Mouse (Mus musculus): ENCODE results near the gene Cox5b. TPM values are rescaled to one million over a fixed set of nuclear protein-coding genes. Genes with fewer than 3 reads are reported as not detected.

The Cox5b gene
- polyA plus RNA-seq, 2 experiments from 2014 or later, result 325 to 418 TPM

DNA sequence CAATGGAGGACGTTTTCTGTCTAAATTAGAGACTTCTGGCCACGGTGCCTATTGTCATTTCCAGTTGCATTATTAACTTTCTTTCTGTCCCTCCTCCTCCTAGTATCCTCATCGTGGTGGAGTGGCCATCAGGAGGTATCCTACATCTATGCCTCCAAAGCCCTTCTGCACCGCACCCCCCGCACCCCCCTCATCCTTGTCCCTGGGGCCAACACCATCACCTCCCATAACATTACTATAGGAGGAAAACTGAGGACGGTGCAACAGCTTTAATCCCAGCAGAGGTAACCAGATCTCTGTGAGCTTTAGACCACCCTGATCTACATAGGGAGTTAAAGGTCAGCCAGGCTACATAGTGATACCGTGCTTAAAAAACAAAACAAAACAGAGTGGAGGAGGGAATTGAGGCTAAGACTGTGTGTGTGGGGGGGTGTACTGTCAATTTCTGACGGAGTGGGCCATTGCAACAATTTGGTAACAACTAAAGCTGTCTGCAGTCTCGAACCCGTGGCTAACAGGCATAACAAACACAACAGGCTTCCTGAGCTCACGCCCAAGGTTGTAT, 496 bp upstream of the Cox5b start:
- ATAC-seq, result no peak

DNA sequence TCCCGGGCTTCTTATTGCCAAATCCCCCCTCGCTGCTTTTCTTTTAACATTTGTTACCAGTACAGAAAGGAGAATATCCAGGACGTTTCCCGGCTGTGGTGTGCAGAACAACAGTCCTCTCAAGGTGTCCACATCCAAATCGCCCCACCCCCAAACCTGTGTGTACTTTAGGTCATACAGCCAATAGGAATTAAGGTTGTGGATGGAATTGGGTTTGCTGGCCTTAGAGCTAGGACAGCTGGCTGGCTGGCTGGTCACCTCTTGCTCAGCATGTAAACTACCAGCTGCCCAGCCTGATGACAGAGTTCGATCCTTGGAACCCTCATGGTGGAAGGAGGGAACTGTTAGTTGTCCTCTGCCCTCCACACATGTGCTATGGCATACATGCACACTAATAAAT, 3.6 kb downstream of the Cox5b start:
- no peak for ATAC-seq

DNA sequence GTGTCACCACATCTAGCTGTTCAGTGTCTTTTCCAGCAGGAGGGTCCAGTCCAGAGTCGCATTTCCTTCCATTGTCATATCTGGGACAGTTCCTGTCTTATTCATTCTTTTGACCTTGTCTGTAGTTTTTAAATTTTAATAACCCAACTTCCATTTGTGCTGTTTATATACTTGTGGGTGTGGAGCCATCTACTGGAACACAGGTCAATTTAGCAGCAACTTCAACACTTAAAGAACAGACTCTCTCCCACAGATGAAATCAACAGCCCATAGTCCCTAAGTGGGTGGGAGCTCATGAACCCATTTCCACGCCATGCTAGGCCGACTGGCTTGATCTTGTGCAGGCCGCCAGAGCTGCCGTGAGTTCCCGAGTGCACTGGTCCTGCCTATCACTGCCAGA, 5.2 kb downstream of the Cox5b start:
- ATAC-seq, result no peak

GRCm38 (mm10) chr1:36697030-36697429, 5.8 kb downstream of the Cox5b start:
- no peak for ATAC-seq

DNA sequence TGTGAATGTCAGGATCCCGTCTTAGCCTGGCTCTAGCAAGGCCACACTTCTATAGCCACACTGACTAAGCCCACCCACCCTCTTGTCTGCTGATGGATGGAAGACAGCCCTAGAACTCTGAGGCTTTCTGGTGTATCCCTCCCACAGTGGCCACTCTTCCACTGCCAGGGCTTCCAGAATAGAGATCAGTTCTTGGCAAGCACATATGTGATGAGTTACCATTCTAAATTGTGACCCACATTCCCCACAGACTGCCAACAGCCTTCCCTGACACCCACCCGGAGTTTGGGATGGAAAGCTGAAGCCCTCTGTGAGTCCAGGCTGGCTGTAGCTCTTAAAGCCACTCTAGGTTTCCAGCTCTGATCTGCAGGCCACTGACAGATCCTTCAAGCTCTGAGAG, 15.9 kb downstream of the Cox5b start:
- ATAC-seq, result no peak

GRCm38 (mm10) chr1:36707797-36708196, 16.5 kb downstream of the Cox5b start:
- no peak for ATAC-seq

DNA sequence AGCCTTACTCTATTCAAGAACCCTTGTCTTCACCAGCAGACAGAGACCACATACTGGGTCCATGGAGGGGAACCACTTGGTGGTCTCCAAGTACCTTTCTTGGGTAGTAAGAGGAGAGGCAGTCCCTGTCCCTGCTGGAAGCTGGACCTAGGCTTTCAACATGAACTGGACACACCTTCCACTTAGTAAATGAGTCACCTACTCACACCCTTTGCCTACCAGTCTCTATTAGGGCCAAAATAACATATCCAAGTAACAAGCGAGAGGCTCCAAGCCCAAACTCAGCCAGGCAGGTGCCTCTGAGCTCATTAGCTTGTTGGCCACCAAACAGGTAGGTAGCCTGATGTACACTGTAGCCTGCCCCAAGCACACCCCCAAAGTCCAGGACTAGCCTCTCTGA, 17.4 kb downstream of the Cox5b start:
- ATAC-seq, result no peak

- peak; percentile 56 for ATAC-seq
Measured at GRCm38 (mm10) chr1:36709055-36709853, 18.0 kb downstream of the Cox5b start.

DNA sequence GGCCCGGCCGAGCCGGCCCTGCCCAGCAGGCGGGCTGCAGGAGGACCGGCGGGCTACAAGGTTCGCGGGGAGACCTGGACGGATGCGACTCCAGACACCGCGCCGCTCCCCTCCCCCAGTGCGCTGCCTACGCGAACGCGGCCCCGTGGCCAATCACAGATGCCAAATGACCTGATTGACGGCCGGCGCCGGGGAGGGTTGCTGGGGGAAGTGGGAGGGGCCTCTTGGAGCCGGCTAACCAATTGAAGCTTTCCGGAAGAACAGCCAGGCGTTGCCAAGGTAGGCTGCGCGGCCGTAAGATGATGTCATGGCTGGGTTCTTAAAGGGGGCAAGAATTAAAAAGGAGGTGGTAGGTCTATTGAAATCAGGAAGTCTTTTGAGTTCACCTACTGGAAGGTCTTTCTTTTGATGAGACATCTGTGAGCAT, 18.6 kb downstream of the Cox5b start, which contains the start of gene 4933424G06Rik:
Gene 4933424G06Rik, plus strand, starts transcription at position 296 of the 427 bp plus-strand sequence.
- peak; percentile 94 for ATAC-seq

DNA sequence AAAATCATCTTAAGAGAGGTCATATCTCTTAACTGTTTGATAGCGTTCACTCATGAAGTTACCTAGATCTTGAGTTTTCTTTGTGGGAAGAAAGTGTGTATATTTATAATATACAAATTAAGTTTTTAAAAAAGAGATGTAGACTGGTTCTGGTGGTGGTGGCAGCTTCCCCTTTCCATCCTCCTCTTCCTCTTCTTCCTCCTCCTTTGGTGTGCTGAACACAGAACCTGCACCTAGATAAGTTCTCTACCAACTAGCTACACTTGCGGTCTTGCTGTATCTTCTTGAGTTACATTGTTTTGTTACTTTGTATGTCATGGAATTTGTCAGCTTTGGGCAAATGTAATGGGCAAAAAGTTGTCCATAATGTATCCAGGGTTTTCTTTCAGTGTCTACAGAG, 19.9 kb downstream of the Cox5b start:
- ATAC-seq, result no peak

DNA sequence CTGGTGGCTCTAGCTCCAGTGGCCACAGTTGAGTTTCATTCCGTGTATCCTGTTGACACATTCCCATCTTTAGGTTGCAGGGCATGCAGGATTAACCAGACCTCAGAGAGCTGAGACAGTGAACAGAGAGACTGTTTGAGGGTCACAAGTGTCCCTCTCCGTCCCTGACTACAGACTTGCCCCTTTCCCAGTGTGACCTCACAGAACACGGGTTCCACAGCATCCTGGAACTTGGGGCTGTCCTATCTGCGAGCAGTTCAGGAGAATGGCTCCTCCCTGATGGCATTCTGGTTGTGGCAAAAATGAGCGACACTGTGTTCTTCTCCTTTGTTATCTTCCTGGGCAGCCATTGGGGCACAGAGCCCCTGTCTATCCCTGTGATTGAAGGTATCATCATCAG, 23.1 kb downstream of the Cox5b start, which contains the start of gene Actr1b:
Gene Actr1b, minus strand, starts transcription at position 112 of the 400 bp plus-strand sequence.
- ATAC-seq, result no peak

GRCm38 (mm10) chr1:36718786-36719185, 27.5 kb downstream of the Cox5b start:
- ATAC-seq, result no peak

DNA sequence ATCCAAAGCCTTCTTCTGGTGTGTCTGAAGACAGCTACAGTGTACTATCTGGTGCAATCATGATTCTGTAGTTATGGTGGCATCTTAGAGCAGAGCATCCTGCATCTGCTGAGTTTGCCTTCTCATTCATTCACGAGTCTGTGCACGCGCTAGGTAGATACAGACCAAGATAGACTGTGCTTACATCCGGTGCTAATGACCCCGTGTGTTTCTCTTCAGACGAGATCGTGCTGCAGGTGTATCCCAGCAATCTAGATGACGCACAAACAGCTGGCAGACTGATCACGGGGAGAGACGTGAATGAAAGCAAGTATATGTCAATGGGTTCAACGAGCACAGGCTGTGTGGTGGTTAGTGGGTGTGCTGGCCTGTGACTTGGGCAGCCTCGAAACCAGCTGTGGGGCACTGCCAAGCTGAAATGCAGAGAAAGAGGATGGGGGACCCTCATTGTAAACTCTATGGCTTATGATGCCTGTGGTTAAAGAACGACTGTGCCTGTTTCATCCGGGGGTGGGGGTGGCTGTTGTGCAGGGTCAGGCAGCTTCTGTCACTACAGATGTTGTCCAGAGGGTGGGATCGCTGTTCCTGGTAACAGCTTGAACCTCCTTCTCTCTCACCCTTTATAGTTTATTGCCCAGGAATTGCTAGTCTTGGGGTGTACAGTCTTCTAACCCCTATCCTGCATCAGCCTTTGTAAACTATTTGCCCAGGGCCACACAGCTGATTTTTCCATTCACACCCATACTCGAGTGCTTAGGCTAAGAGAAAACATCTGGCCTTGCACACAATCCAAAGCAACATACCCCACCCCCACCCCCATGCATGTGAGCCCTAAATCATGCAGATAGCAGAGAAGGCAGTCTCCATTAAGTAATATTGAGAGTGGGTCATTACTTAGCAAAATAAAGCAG, 32.2 kb downstream of the Cox5b start:
- peak; percentile 73 for ATAC-seq

DNA sequence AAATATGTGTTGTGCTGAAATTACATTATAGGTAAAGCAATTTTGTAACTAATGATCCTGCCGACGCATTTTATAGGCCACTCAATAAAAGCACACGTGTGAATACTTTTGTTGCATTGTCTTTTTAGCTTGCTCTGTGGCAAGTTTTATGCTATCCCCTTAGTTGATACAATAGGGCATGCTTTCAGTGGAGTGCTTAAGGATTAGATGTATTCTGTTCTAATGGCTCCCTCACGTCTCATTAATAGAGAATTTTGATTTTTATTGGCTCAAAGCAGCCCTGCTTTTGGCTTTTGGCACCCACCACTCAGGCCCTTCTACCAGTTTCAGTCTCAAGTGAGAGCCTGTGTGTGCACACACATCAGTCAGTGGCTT, 32.8 kb downstream of the Cox5b start:
- no peak for ATAC-seq

DNA sequence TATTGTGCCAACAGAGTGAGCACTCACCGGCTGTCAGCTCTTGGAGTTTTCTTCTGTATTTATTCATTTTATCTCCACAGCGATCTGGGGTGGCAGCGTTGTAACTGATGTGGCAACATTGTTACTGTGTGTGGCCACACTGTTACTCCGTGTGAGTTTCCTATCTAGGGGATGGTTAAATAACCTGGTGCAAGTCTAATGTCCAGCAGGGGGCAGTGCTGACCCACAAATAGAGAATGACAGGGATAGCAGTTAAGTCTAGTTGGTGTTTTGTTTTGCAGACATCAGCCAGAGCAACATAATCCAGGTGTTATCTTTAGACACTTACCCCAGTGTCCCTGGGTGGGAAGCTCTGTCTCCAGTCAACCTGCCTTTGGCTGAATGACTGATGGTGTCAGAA, 46.1 kb downstream of the Cox5b start:
- peak; percentile 66 for ATAC-seq

- no peak for ATAC-seq
Measured at GRCm38 (mm10) chr1:36739231-36739630, 48.0 kb downstream of the Cox5b start.

- ATAC-seq, result no peak
Measured at GRCm38 (mm10) chr1:36743046-36743445, 51.8 kb downstream of the Cox5b start.

Other genes starting within 250 kb of the Cox5b start
- 10 to 100 TPM in 1 of 2 experiments, 1 to 10 TPM in 1; 9.1 to 13.3 TPM for gene Lman2l, start 246.2 kb upstream of the Cox5b start, polyA plus RNA-seq (2017; shearing (Covaris generic))
- gene Cnnm4, start 219.8 kb upstream of the Cox5b start, polyA plus RNA-seq (2017; shearing (Covaris generic)), result 10 to 100 TPM in 1 of 2 experiments, 1 to 10 TPM in 1; 9.0 to 10.4 TPM
- gene Cnnm3, start 179.6 kb upstream of the Cox5b start, polyA plus RNA-seq (2017; shearing (Covaris generic)), result 1 to 10 TPM; 4.0 to 5.5 TPM
- gene Ankrd23, start 154.6 kb upstream of the Cox5b start, polyA plus RNA-seq (2017; shearing (Covaris generic)), result 10 to 100 TPM; 28.7 to 52.4 TPM
- under 1 TPM in 1 of 2 experiments, not detected in 1; 0.73 TPM for gene Gm42417, start 152.0 kb upstream of the Cox5b start, polyA plus RNA-seq (2017; shearing (Covaris generic))
- 10 to 100 TPM; 21.5 to 21.6 TPM for gene Ankrd39, start 144.0 kb upstream of the Cox5b start, polyA plus RNA-seq (2017; shearing (Covaris generic))
- under 1 TPM in 1 of 2 experiments, not detected in 1; 0.13 TPM for gene Sema4c, start 133.1 kb upstream of the Cox5b start, polyA plus RNA-seq (2017; shearing (Covaris generic))
- not detected for gene Fam178b, start 8.3 kb upstream of the Cox5b start, polyA plus RNA-seq (2017; shearing (Covaris generic))
- gene 4933424G06Rik, start 18.7 kb downstream of the Cox5b start, polyA plus RNA-seq (2017; shearing (Covaris generic)), result not detected
- gene Actr1b, start 23.0 kb downstream of the Cox5b start, polyA plus RNA-seq (2017; shearing (Covaris generic)), result 10 to 100 TPM; 41.9 to 51.7 TPM
- gene Zap70, start 70.3 kb downstream of the Cox5b start, polyA plus RNA-seq (2017; shearing (Covaris generic)), result 100 to 1,000 TPM; 171 to 269 TPM

Measured in activated CD4-positive, CD25-positive, alpha-beta regulatory T cell, adult 4 months (primary cell).